Mouse (Mus musculus) heart, postnatal 0 days (tissue): ENCODE data around the gene Tex19.2.

Experiments
- CTCF ChIP-seq: IDR thresholded peaks from 2 replicates; pipeline ENCODE4 v1.5.1; 2016; ENCODE audit warnings: antibody characterized with exemption, control low read depth, low read depth
- EP300 ChIP-seq: IDR thresholded peaks from 2 replicates; pipeline ENCODE4 v1.6.1; 2016; ENCODE audit warnings: antibody characterized with exemption, low read depth

DNA sequence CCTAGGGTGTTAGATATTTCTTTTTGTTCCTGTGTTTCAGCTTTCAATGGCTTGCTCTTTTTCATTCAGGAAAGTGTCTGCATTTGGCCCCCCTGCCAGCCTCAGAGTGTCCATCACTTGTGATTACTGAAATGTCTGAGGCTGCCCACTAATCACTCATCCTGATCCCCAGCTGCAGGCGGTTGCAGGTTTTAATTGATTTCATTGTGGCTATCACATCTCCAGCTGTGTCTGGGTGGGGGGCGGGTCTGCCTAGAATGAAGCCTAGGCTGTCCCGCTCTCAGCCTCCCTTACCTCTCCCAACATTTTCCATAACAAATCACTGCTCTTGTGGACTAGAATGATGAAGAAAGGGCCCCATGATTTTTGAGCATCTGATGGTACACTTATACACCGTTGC is 35.7 kb upstream of the Tex19.2 start:
- TF ChIP-seq CTCF (no peak), EP300 (no peak)
